Mouse (Mus musculus): Measurements from ENCODE around the gene Zfp467. TPM values are rescaled to one million over a fixed set of nuclear protein-coding genes. Genes with fewer than 3 reads are reported as not detected.

Zfp467 gene
- polyA plus RNA-seq, 1 experiment from 2014 or later, result 25.4 TPM

DNA sequence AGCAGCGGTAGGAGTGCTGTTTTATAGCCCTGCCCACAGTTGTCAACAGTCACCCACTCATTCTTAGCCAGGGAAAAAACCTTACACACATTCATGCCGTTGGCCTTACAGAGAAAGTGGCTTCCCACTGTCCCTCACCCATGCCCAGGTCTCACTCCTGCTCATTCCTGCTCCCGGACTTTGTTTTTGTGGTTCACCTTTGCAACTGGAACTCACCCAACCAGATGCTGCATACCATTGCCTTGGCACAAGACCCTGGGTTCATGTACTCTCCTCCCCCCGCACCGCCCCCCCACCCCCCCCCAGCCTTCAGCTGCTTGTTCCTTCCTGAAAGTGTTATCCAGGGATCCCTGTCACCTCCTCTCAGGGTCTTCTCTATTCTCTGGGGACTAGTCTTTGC is 10.5 kb downstream of the Zfp467 start:
- peaks cover 24% of the 10 kb centered on the region for H3K4me1 ChIP-seq (ENCODE audit: control insufficient read depth, insufficient read depth, low read length)
- ATAC-seq (ENCODE audit: low read depth) (no peak), DNase-seq (ENCODE audit: low spot score) (no peak)
- H3K4me3 ChIP-seq (ENCODE audit: low read depth, low read length), result no peak overlapping the region
- peak overlapping the region; percentile 29; the same call in 1 of the 2 replicates for H3K27ac ChIP-seq (replicated peaks; ENCODE audit: low read depth, low read length)
- 50% methylated on average over 5 of the region's 5 CpGs for WGBS
- H3K9ac ChIP-seq (ENCODE audit: low read depth, low read length), result no peak overlapping the region
- H3K4me2 ChIP-seq (ENCODE audit: low read depth, low read length), result no peak overlapping the region
- no peaks in the 10 kb centered on the region for H3K9me3 ChIP-seq (ENCODE audit: control insufficient read depth, low read length)
- H3K27me3 ChIP-seq (replicated peaks; ENCODE audit: control insufficient read depth, insufficient read depth, low read length), result no peaks in the 10 kb centered on the region
- H3K36me3 ChIP-seq (ENCODE audit: control insufficient read depth, insufficient read depth, low read length), result peaks cover 33% of the 10 kb centered on the region

DNA sequence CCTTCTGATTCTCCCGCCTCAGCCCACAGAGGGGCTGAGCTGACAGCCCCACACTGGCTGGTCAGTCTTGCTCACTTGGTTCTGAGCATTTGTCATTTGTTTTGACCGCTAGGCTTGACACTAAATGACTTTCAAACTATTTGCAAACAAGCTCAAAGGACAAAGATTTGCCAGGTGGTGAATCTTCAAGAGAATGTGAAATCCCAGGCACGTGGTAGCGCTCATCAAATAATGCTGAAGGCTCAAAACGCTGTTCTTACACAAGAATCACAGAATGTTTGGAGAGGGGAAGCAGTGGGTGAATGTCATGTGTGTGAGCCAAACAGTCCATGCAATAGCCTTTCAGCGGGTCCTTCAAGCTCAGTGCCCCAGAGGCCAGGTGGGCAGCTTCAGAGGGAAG is 11.0 kb downstream of the Zfp467 start:
- peaks cover 33% of the 10 kb centered on the region for H3K36me3 ChIP-seq (ENCODE audit: control insufficient read depth, insufficient read depth, low read length)
- no peak overlapping the region for H3K4me3 ChIP-seq (ENCODE audit: low read depth, low read length)
- H3K27ac ChIP-seq (replicated peaks; ENCODE audit: low read depth, low read length), result peak overlapping the region; percentile 29; the same call in 1 of the 2 replicates
- no peaks in the 10 kb centered on the region for H3K9me3 ChIP-seq (ENCODE audit: control insufficient read depth, low read length)
- no peak overlapping the region for H3K4me2 ChIP-seq (ENCODE audit: low read depth, low read length)
- H3K27me3 ChIP-seq (replicated peaks; ENCODE audit: control insufficient read depth, insufficient read depth, low read length), result no peaks in the 10 kb centered on the region
- H3K4me1 ChIP-seq (ENCODE audit: control insufficient read depth, insufficient read depth, low read length), result peaks cover 24% of the 10 kb centered on the region
- ATAC-seq (ENCODE audit: low read depth), result no peak
- H3K9ac ChIP-seq (ENCODE audit: low read depth, low read length), result no peak overlapping the region
- no peak for DNase-seq (ENCODE audit: low spot score)
- WGBS, result 52% methylated on average over 6 of the region's 6 CpGs

DNA sequence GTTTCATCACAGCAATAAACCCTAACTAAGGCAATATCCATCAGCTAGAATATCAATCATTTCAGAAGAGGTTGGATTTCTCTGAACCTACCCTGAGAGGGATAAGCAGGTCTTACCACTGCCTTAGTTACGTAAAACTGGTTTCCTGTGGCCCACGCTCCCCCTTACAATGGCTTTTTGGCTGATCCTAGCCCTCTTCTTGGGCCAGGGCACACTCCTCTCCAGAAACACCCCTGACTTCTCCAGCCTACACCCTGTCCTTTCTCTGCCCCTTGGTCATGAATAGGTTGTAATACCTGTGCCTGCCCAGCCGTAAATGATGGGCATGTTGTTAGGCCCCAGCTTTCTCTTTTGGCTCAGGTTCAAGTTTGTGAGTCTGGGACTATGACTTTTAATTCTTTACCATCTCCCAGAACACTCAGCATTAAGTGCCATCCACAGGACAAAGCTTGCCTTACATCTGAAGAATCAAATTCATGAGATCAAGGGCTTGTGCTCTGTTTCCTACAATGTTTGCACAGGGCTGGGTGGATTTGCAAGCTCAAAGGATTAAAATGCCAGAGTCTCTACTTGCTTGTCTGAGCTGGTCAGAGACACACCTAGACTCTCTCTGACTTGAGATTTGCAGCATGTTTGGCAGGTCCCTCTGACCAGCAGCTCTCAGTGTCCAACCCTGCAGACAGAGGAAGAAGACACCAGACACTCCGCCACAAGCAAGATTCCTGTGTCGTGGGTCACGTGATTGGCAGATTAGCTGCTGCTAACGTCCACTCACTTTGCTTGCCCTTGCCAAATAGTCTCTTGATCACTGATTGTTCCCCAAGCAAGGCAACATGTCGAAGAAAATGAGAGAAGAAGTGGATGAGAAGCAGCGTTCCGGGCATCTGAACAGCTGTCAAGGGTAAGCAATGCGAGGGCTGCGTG is 12.5 kb downstream of the Zfp467 start:
- no peak overlapping the region for H3K9ac ChIP-seq (ENCODE audit: low read depth, low read length)
- no peaks in the 10 kb centered on the region for H3K27me3 ChIP-seq (replicated peaks; ENCODE audit: control insufficient read depth, insufficient read depth, low read length)
- no peaks in the 10 kb centered on the region for H3K9me3 ChIP-seq (ENCODE audit: control insufficient read depth, low read length)
- H3K4me2 ChIP-seq (ENCODE audit: low read depth, low read length), result no peak overlapping the region
- ATAC-seq (ENCODE audit: low read depth), result peak; percentile 73
- DNase-seq (ENCODE audit: low spot score), result peak; percentile 82
- no peak overlapping the region for H3K4me3 ChIP-seq (ENCODE audit: low read depth, low read length)
- H3K4me1 ChIP-seq (ENCODE audit: control insufficient read depth, insufficient read depth, low read length), result peaks cover 16% of the 10 kb centered on the region
- H3K27ac ChIP-seq (replicated peaks; ENCODE audit: low read depth, low read length), result peak overlapping the region; percentile 56
- H3K36me3 ChIP-seq (ENCODE audit: control insufficient read depth, insufficient read depth, low read length), result peaks cover 18% of the 10 kb centered on the region
- 54% methylated on average over 12 of the region's 12 CpGs for WGBS

DNA sequence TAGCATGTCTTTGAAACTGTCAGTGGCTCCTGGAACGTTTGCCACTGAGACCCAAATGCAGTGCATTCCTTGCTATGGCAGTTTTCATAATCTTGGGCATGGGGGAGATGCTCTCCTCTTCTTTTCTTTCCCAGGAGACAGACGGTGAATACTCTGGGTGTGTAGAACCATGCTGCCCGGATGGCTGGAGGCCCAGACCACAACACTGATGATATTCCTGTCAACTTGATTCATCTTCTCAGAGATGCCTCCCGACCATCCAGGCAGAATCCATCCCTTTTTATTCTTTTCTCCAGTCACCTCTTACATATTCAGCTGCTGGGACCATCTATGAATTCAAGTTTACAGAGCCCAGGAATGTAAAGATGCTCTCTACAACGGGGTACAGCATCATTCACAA is 14.9 kb downstream of the Zfp467 start:
- WGBS, result 77% methylated on average over 5 of the region's 5 CpGs
- no peaks in the 10 kb centered on the region for H3K36me3 ChIP-seq (ENCODE audit: control insufficient read depth, insufficient read depth, low read length)

DNA sequence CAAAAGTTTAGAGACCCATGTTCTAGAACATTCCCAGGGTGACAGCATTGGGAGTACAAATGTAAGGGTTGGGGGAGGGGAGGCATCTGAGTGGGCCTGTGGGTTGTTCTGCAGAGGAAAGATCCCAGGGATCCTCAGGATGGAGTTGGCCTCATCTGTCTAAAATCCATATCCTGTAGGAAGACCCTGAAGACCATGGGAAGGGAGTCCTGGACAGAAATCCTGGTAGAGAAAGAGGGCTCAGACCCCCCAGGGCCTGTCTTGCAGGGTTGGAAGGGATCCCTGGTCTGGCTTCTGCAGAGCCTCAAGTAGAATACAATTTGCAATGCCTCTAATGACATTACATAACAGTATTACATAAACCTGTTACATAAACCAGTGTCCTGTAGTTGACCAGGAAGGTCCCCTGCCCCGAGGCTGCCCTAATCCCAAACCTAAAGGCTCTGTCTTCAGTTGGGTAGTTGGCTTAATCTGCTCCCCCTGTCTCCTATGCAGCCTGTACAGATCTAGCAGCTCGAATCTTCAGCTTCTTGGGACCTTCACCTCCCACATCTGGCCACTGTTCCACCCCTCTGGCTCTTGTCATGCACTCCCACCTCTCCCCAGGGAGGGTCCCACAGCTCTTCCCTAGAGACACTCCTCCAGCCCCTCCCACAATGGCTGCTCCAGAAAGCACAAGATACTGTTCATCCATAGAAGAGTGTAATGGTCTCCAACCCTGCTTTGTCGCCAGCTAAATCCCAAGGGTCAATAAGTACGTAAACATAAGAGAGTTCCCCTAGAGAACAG is 16.7 kb downstream of the Zfp467 start:
- H3K9me3 ChIP-seq (ENCODE audit: control insufficient read depth, low read length), result no peaks in the 10 kb centered on the region
- H3K27me3 ChIP-seq (replicated peaks; ENCODE audit: control insufficient read depth, insufficient read depth, low read length), result no peaks in the 10 kb centered on the region
- H3K27ac ChIP-seq (replicated peaks; ENCODE audit: low read depth, low read length), result no peak overlapping the region
- no peaks in the 10 kb centered on the region for H3K36me3 ChIP-seq (ENCODE audit: control insufficient read depth, insufficient read depth, low read length)
- H3K4me2 ChIP-seq (ENCODE audit: low read depth, low read length), result no peak overlapping the region
- DNase-seq (ENCODE audit: low spot score), result no peak
- H3K9ac ChIP-seq (ENCODE audit: low read depth, low read length), result no peak overlapping the region
- ATAC-seq (ENCODE audit: low read depth), result no peak
- 61% methylated on average over 4 of the region's 4 CpGs for WGBS
- H3K4me1 ChIP-seq (ENCODE audit: control insufficient read depth, insufficient read depth, low read length), result no peaks in the 10 kb centered on the region
- H3K4me3 ChIP-seq (ENCODE audit: low read depth, low read length), result no peak overlapping the region

More for the DNA sequence above, 14.9 kb downstream of the Zfp467 start:
- Histone ChIP-seq H3K4me3 (ENCODE audit: low read depth, low read length) (no peak overlapping the region), H3K4me2 (ENCODE audit: low read depth, low read length) (no peak overlapping the region), H3K27me3 (replicated peaks; ENCODE audit: control insufficient read depth, insufficient read depth, low read length) (no peaks in the 10 kb centered on the region), H3K9ac (ENCODE audit: low read depth, low read length) (no peak overlapping the region), H3K4me1 (ENCODE audit: control insufficient read depth, insufficient read depth, low read length) (peaks cover 8% of the 10 kb centered on the region), H3K9me3 (ENCODE audit: control insufficient read depth, low read length) (no peaks in the 10 kb centered on the region), H3K27ac (replicated peaks; ENCODE audit: low read depth, low read length) (no peak overlapping the region)
- ATAC-seq (ENCODE audit: low read depth) (no peak), DNase-seq (ENCODE audit: low spot score) (no peak)

DNA sequence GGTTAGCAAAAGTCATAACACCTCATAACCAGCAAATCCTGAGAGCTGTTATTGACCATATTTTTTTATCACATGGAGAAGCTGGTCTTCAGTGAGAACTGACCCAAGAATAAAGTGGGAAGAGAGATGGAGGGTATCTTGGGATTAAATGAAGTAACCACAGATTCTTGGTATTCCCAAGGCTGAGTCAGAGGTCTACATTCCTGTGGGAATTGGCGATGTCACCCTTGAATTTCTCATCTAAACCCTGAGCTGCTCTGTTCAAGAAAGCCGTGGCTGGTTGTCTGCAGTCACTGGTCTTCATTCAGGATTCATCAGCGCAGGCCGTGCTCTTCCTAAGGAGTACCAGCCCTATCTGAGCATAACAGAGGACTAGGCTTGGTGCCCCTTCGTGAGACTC is 18.7 kb downstream of the Zfp467 start:
- Histone ChIP-seq H3K27me3 (replicated peaks; ENCODE audit: control insufficient read depth, insufficient read depth, low read length) (no peaks in the 10 kb centered on the region), H3K36me3 (ENCODE audit: control insufficient read depth, insufficient read depth, low read length) (no peaks in the 10 kb centered on the region), H3K9me3 (ENCODE audit: control insufficient read depth, low read length) (no peaks in the 10 kb centered on the region), H3K4me2 (ENCODE audit: low read depth, low read length) (no peak overlapping the region), H3K4me3 (ENCODE audit: low read depth, low read length) (no peak overlapping the region), H3K9ac (ENCODE audit: low read depth, low read length) (no peak overlapping the region), H3K27ac (replicated peaks; ENCODE audit: low read depth, low read length) (no peak overlapping the region), H3K4me1 (ENCODE audit: control insufficient read depth, insufficient read depth, low read length) (no peaks in the 10 kb centered on the region)
- ATAC-seq (ENCODE audit: low read depth), result no peak
- 86% methylated on average over 5 of the region's 5 CpGs for WGBS
- DNase-seq (ENCODE audit: low spot score), result no peak

DNA sequence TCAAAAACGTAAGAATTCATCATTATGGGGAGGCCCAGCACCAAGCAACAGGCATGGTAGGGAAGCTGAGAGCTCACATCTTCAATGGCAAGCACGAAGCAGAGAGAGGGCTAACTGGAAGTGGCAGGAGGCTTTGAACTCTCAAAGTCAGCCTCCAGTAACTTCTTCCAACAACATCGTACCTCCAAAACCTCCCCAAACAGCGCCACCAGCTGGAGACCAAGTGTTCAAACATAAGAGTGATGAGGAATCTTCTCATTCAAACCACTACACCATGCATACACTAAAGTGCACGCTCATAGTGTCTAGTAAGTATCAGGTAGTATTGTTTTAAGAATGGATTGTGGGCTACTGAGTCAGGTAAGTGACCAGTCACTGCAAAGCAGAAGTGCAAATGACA is 21.6 kb downstream of the Zfp467 start:
- WGBS, result 66% methylated on average over 5 of the region's 5 CpGs
- H3K4me1 ChIP-seq (ENCODE audit: control insufficient read depth, insufficient read depth, low read length), result no peaks in the 10 kb centered on the region
- no peaks in the 10 kb centered on the region for H3K27me3 ChIP-seq (replicated peaks; ENCODE audit: control insufficient read depth, insufficient read depth, low read length)
- no peak overlapping the region for H3K27ac ChIP-seq (replicated peaks; ENCODE audit: low read depth, low read length)
- DNase-seq (ENCODE audit: low spot score) (no peak), ATAC-seq (ENCODE audit: low read depth) (no peak)
- H3K4me3 ChIP-seq (ENCODE audit: low read depth, low read length), result no peak overlapping the region
- H3K36me3 ChIP-seq (ENCODE audit: control insufficient read depth, insufficient read depth, low read length), result no peaks in the 10 kb centered on the region
- no peak overlapping the region for H3K4me2 ChIP-seq (ENCODE audit: low read depth, low read length)
- H3K9ac ChIP-seq (ENCODE audit: low read depth, low read length), result no peak overlapping the region
- H3K9me3 ChIP-seq (ENCODE audit: control insufficient read depth, low read length), result no peaks in the 10 kb centered on the region

DNA sequence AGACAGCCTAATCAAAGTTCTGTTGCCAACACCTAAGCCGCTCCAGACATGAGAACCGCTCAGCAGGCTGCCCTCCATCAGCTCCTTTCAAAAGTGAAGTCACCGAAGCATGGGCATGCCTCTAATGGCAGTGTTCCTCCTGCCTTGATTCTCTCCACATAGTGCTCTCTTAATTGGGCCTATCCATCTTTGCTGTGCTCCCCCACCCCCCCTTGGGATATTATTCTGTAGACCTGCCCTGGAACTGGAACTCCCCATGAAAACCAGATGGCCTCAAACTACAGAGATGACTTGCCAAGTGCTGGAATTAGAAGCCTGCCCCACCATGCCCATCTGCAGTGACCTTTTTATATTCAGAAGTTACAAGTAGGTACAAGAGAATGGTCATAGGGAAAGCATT is 22.3 kb downstream of the Zfp467 start:
- H3K9ac ChIP-seq (ENCODE audit: low read depth, low read length), result no peak overlapping the region
- no peaks in the 10 kb centered on the region for H3K36me3 ChIP-seq (ENCODE audit: control insufficient read depth, insufficient read depth, low read length)
- H3K27ac ChIP-seq (replicated peaks; ENCODE audit: low read depth, low read length), result no peak overlapping the region
- no peak overlapping the region for H3K4me2 ChIP-seq (ENCODE audit: low read depth, low read length)
- WGBS, result 76% methylated on average over 3 of the region's 3 CpGs
- ATAC-seq (ENCODE audit: low read depth), result no peak
- H3K27me3 ChIP-seq (replicated peaks; ENCODE audit: control insufficient read depth, insufficient read depth, low read length), result no peaks in the 10 kb centered on the region
- no peak for DNase-seq (ENCODE audit: low spot score)
- no peaks in the 10 kb centered on the region for H3K9me3 ChIP-seq (ENCODE audit: control insufficient read depth, low read length)
- no peaks in the 10 kb centered on the region for H3K4me1 ChIP-seq (ENCODE audit: control insufficient read depth, insufficient read depth, low read length)
- H3K4me3 ChIP-seq (ENCODE audit: low read depth, low read length), result no peak overlapping the region
